Mouse (Mus musculus): Measurements from ENCODE around the gene Hoxa13. TPM values are rescaled to one million over a fixed set of nuclear protein-coding genes. Genes with fewer than 3 reads are reported as not detected.

Hoxa13 gene
- polyA plus RNA-seq, 1 experiment from 2014 or later: not detected

GRCm38 (mm10) chr6:52224895-52225611 lies 35.6 kb downstream of the Hoxa13 start:
- Histone ChIP-seq H3K9ac (no peak overlapping the region), H3K4me2 (peak overlapping the region; percentile 39), H3K27ac (no peak overlapping the region), H3K27me3 (peaks cover 99% of the 10 kb centered on the region), H3K36me3 (no peaks in the 10 kb centered on the region), H3K9me3 (replicated peaks) (no peaks in the 10 kb centered on the region), H3K4me1 (replicated peaks) (0 out of 2 replicates have a peak, but pooled peaks cover 4% of the 10 kb centered on the region), H3K4me3 (replicated peaks) (peak overlapping the region; percentile 32)
- 3% methylated on average over 35 of the region's 36 CpGs for WGBS (ENCODE audit: insufficient replicate concordance)
- no peak for ATAC-seq (ENCODE audit: low read depth)
- DNase-seq: no peak

GRCm38 (mm10) chr6:52223939-52224760 lies 36.5 kb downstream of the Hoxa13 start:
- no peaks in the 10 kb centered on the region for H3K36me3 ChIP-seq
- H3K4me3 ChIP-seq (replicated peaks): peak overlapping the region; percentile 6
- H3K4me1 ChIP-seq (replicated peaks): 0 out of 2 replicates have a peak, but pooled peaks cover 4% of the 10 kb centered on the region
- H3K4me2 ChIP-seq: 0 out of 2 replicates have a peak overlapping the region, but pooled peaks have one; percentile 24
- no peak overlapping the region for H3K9ac ChIP-seq
- no peak for DNase-seq
- H3K9me3 ChIP-seq (replicated peaks): no peaks in the 10 kb centered on the region
- WGBS (ENCODE audit: insufficient replicate concordance): 5% methylated on average over 24 of the region's 24 CpGs
- H3K27ac ChIP-seq: no peak overlapping the region
- H3K27me3 ChIP-seq: peaks cover 99% of the 10 kb centered on the region
- ATAC-seq (ENCODE audit: low read depth): no peak

- ATAC-seq (ENCODE audit: low read depth) (no peak), DNase-seq (no peak)
- Histone ChIP-seq H3K4me1 (replicated peaks) (0 out of 2 replicates have a peak, but pooled peaks cover 4% of the 10 kb centered on the region), H3K36me3 (no peaks in the 10 kb centered on the region), H3K9me3 (replicated peaks) (no peaks in the 10 kb centered on the region), H3K27ac (no peak overlapping the region), H3K27me3 (peaks cover 100% of the 10 kb centered on the region), H3K9ac (no peak overlapping the region), H3K4me3 (replicated peaks) (no peak overlapping the region), H3K4me2 (no peak overlapping the region)
- WGBS (ENCODE audit: insufficient replicate concordance): 25% methylated on average over 13 of the region's 13 CpGs
These were observed 38.0 kb downstream of the Hoxa13 start for GRCm38 (mm10) chr6:52222729-52223128.

GRCm38 (mm10) chr6:52221993-52222685 lies 38.5 kb downstream of the Hoxa13 start:
- Histone ChIP-seq H3K4me3 (replicated peaks) (peak overlapping the region; percentile 52), H3K4me2 (peak overlapping the region; percentile 70), H3K27ac (no peak overlapping the region), H3K36me3 (no peaks in the 10 kb centered on the region), H3K4me1 (replicated peaks) (peaks cover 10% of the 10 kb centered on the region), H3K9me3 (replicated peaks) (no peaks in the 10 kb centered on the region), H3K27me3 (peaks cover 100% of the 10 kb centered on the region), H3K9ac (no peak overlapping the region)
- DNase-seq: no peak
- WGBS (ENCODE audit: insufficient replicate concordance): 11% methylated on average over 21 of the region's 21 CpGs
- no peak for ATAC-seq (ENCODE audit: low read depth)

- H3K9me3 ChIP-seq (replicated peaks): no peaks in the 10 kb centered on the region
- ATAC-seq (ENCODE audit: low read depth) (0 out of 2 replicates have a peak, but pooled peaks have one; percentile 10), DNase-seq (peak; percentile 34)
- H3K9ac ChIP-seq: peak within 1 kb of the TSS; percentile 33; the same call in 1 of the 2 replicates
- H3K4me2 ChIP-seq: peak within 1 kb of the TSS; percentile 70
- peaks cover 100% of the 10 kb centered on the region for H3K27me3 ChIP-seq
- WGBS (ENCODE audit: insufficient replicate concordance): 2% methylated on average over 46 of the region's 46 CpGs
- no peak within 1 kb of the TSS for H3K27ac ChIP-seq
- H3K4me1 ChIP-seq (replicated peaks): peaks cover 15% of the 10 kb centered on the region
- peak within 1 kb of the TSS; percentile 52 for H3K4me3 ChIP-seq (replicated peaks)
- H3K36me3 ChIP-seq: no peaks in the 10 kb centered on the region
These were observed 39.2 kb downstream of the Hoxa13 start, which contains the start of gene Hoxa7 for GRCm38 (mm10) chr6:52221337-52221992. Hoxa7 (minus strand) TSS chr6:52221854.

GRCm38 (mm10) chr6:52220865-52221310 lies 39.8 kb downstream of the Hoxa13 start:
- no peak for DNase-seq
- Histone ChIP-seq H3K9ac (no peak overlapping the region), H3K4me2 (peak overlapping the region; percentile 70), H3K27ac (no peak overlapping the region), H3K9me3 (replicated peaks) (no peaks in the 10 kb centered on the region), H3K4me3 (replicated peaks) (peak overlapping the region; percentile 52; the same call in 1 of the 2 replicates), H3K4me1 (replicated peaks) (peaks cover 15% of the 10 kb centered on the region), H3K36me3 (no peaks in the 10 kb centered on the region), H3K27me3 (peaks cover 100% of the 10 kb centered on the region)
- ATAC-seq (ENCODE audit: low read depth): no peak
- WGBS (ENCODE audit: insufficient replicate concordance): 7% methylated on average over 12 of the region's 12 CpGs

GRCm38 (mm10) chr6:52220003-52220864 lies 40.4 kb downstream of the Hoxa13 start:
- H3K9me3 ChIP-seq (replicated peaks): no peaks in the 10 kb centered on the region
- H3K4me1 ChIP-seq (replicated peaks): peaks cover 15% of the 10 kb centered on the region
- no peak overlapping the region for H3K4me2 ChIP-seq
- WGBS (ENCODE audit: insufficient replicate concordance): 24% methylated on average over 32 of the region's 32 CpGs
- no peak for DNase-seq
- ATAC-seq (ENCODE audit: low read depth): no peak
- H3K36me3 ChIP-seq: no peaks in the 10 kb centered on the region
- no peak overlapping the region for H3K27ac ChIP-seq
- no peak overlapping the region for H3K4me3 ChIP-seq (replicated peaks)
- no peak overlapping the region for H3K9ac ChIP-seq
- peaks cover 100% of the 10 kb centered on the region for H3K27me3 ChIP-seq

- Histone ChIP-seq H3K36me3 (no peaks in the 10 kb centered on the region), H3K4me3 (replicated peaks) (no peak overlapping the region), H3K27me3 (peaks cover 100% of the 10 kb centered on the region), H3K9me3 (replicated peaks) (no peaks in the 10 kb centered on the region), H3K4me1 (replicated peaks) (peaks cover 15% of the 10 kb centered on the region), H3K27ac (no peak overlapping the region), H3K4me2 (no peak overlapping the region), H3K9ac (no peak overlapping the region)
- ATAC-seq (ENCODE audit: low read depth): no peak
- no peak for DNase-seq
- WGBS (ENCODE audit: insufficient replicate concordance): 37% methylated on average over 9 of the region's 9 CpGs
These were observed 41.3 kb downstream of the Hoxa13 start for GRCm38 (mm10) chr6:52219234-52219942.

GRCm38 (mm10) chr6:52218643-52219215 lies 42.0 kb downstream of the Hoxa13 start:
- 19% methylated on average over 14 of the region's 14 CpGs for WGBS (ENCODE audit: insufficient replicate concordance)
- H3K27me3 ChIP-seq: peaks cover 100% of the 10 kb centered on the region
- no peak overlapping the region for H3K9ac ChIP-seq
- ATAC-seq (ENCODE audit: low read depth): no peak
- DNase-seq: no peak
- H3K9me3 ChIP-seq (replicated peaks): no peaks in the 10 kb centered on the region
- H3K36me3 ChIP-seq: no peaks in the 10 kb centered on the region
- H3K4me2 ChIP-seq: no peak overlapping the region
- no peak overlapping the region for H3K27ac ChIP-seq
- peaks cover 15% of the 10 kb centered on the region for H3K4me1 ChIP-seq (replicated peaks)
- H3K4me3 ChIP-seq (replicated peaks): no peak overlapping the region
